Mouse (Mus musculus): Measurements from ENCODE around the gene Aup1. TPM values are rescaled to one million over a fixed set of nuclear protein-coding genes. Genes with fewer than 3 reads are reported as not detected.

Gene Aup1
- polyA plus RNA-seq, 1 experiment, result 97.2 TPM

- no peaks in the 10 kb centered on the region; the same call in 1 of the 2 replicates for H3K4me1 ChIP-seq (ENCODE audit: control insufficient read depth, insufficient read depth, insufficient read length, low read length)
- peak overlapping the region; percentile 28 for H3K4me3 ChIP-seq (ENCODE audit: insufficient read depth, low read depth, low read length)
- H3K27ac ChIP-seq (replicated peaks; ENCODE audit: low read depth, low read length), result no peak overlapping the region
These were observed 15.3 kb downstream of the Aup1 start for GRCm38 (mm10) chr6:83069488-83070246.

DNA sequence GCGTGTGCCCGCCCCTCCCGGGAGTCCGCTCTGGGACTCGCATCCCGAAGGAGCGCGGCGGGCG, 15.8 kb downstream of the Aup1 start, which contains the start of gene Tlx2:
Gene Tlx2 (minus strand): TSS at position 47 of the 64 bp plus-strand sequence.
- Histone ChIP-seq H3K27ac (replicated peaks; ENCODE audit: low read depth, low read length) (no peak within 1 kb of the TSS), H3K4me3 (ENCODE audit: insufficient read depth, low read depth, low read length) (peak within 1 kb of the TSS; percentile 28), H3K4me1 (ENCODE audit: control insufficient read depth, insufficient read depth, insufficient read length, low read length) (no peaks in the 10 kb centered on the region; the same call in 1 of the 2 replicates)

DNA sequence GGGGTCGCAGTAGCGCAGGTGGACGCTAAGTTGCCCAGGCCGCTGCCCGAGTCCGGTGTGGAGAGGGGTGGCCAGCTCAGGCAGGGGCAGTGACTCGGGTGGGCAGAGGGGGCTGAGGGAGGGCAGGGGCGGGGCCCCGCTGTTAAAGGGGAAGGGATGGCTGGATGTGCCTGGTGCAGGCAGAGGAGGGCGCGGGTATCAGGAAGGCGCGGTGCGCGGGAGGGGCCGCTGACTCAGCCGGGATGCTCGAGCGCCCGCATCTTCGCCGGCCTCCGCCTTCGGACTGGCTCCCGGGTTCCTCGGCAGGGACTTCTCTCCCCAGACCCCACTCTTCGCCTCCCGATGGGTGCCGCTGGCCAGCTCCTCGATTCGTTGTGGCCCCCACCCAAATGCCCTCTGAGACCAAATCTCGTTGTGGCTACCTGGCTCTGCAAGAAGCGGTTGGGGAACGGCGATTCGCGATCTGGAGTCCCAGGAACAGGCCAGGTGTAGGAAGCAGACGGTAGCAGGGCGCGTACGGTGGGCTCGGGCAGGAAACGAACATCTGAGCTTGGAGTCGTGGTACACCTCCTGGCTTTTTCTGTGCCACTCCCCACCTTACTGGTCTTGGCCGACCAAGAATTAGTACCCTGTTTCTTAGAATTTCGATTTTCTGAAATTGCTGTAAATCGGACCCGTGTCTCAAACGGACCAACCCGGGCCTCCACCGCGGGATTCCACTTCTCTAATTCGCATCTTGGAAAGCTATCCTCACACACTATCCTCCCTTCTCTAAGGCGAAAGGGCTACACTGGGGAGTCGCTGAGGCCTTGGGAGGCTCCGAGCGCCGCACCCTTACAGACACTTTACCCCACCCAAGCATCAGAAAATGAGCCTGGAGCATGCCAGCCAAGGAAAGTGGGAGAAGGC, 16.2 kb downstream of the Aup1 start:
- Histone ChIP-seq H3K4me1 (ENCODE audit: control insufficient read depth, insufficient read depth, insufficient read length, low read length) (no peaks in the 10 kb centered on the region; the same call in 1 of the 2 replicates), H3K4me3 (ENCODE audit: insufficient read depth, low read depth, low read length) (no peak overlapping the region), H3K27ac (replicated peaks; ENCODE audit: low read depth, low read length) (no peak overlapping the region)

- H3K4me1 ChIP-seq (ENCODE audit: control insufficient read depth, insufficient read depth, insufficient read length, low read length), result no peaks in the 10 kb centered on the region; the same call in 1 of the 2 replicates
- H3K27ac ChIP-seq (replicated peaks; ENCODE audit: low read depth, low read length), result no peak overlapping the region
- no peak overlapping the region for H3K4me3 ChIP-seq (ENCODE audit: insufficient read depth, low read depth, low read length)
These were observed 16.9 kb downstream of the Aup1 start for GRCm38 (mm10) chr6:83071220-83071619.

DNA sequence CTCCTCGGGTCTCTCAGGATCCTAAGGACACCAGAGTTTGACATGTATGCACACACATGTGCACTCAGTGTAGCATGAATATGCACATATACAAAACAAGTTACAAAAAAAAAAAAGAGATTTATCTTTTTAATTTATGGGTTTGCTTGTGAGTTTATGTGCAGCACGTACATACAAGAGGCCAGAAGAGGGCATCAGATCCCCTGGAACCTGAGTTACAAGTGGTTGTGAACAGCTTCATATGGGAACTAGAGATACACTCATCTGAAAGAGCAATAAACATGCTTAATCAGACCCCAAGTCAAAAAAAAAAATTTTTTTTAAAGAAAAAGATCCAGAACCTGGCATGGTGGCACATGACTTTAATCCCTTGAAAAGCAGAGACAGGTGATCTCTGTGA, 20.7 kb downstream of the Aup1 start:
- H3K27ac ChIP-seq (replicated peaks; ENCODE audit: low read depth, low read length), result no peak overlapping the region
- peaks cover 3% of the 10 kb centered on the region; the same call in 1 of the 2 replicates for H3K4me1 ChIP-seq (ENCODE audit: control insufficient read depth, insufficient read depth, insufficient read length, low read length)
- H3K4me3 ChIP-seq (ENCODE audit: insufficient read depth, low read depth, low read length), result no peak overlapping the region

GRCm38 (mm10) chr6:83077630-83078323, 23.5 kb downstream of the Aup1 start, which contains the start of gene Pcgf1:
Pcgf1 (plus strand) TSS chr6:83077869.
- Histone ChIP-seq H3K4me3 (ENCODE audit: insufficient read depth, low read depth, low read length) (peak within 1 kb of the TSS; percentile 90), H3K27ac (replicated peaks; ENCODE audit: low read depth, low read length) (peak within 1 kb of the TSS; percentile 98), H3K4me1 (ENCODE audit: control insufficient read depth, insufficient read depth, insufficient read length, low read length) (peaks cover 3% of the 10 kb centered on the region; the same call in 1 of the 2 replicates)

DNA sequence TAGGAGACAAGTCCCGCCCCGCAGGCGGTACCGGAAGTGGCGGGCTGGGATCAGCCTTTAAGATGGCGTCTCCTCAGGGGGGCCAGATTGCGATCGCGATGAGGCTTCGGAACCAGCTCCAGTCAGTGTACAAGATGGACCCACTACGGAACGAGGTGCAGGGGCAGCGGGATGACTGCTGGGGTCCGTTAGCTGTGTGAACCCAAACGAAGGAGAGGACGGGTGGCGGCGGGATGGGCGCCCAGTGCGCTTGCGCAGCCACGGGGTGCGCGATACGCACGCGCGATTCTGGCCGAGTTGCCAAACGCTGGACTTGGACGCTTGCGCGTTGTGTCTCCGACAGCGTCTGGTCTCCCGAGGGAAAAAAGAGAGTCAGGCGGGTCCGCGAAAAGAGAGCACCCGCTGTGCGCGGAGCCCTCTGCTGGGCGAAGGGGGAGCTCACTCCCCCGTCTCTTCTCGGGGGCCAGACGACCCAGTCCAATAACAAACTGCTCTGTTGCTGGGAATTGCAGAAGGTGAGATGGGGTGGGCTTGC, 24.1 kb downstream of the Aup1 start:
- H3K27ac ChIP-seq (replicated peaks; ENCODE audit: low read depth, low read length), result peak overlapping the region; percentile 98
- peaks cover 3% of the 10 kb centered on the region; the same call in 1 of the 2 replicates for H3K4me1 ChIP-seq (ENCODE audit: control insufficient read depth, insufficient read depth, insufficient read length, low read length)
- H3K4me3 ChIP-seq (ENCODE audit: insufficient read depth, low read depth, low read length), result peak overlapping the region; percentile 90

DNA sequence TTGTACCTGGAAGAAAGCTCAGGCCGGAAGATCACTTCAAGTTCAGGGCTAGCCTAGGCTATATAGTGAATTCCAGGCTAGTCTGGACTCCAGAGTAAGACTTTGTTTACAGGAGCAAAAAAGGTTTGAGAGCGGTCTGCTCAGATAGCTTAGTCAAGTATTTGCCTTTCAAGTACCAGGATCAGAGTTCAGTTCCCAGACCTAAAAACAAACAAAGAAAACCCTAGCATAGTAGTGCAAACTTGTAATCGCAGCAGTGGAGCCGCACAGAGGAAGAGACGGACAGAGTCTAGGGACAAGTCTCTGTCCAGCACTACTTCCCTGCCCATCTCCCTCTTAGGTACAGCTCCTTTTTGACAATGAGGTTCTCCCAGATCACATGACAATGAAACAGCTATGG, 25.9 kb downstream of the Aup1 start:
- Histone ChIP-seq H3K27ac (replicated peaks; ENCODE audit: low read depth, low read length) (no peak overlapping the region), H3K4me3 (ENCODE audit: insufficient read depth, low read depth, low read length) (no peak overlapping the region), H3K4me1 (ENCODE audit: control insufficient read depth, insufficient read depth, insufficient read length, low read length) (peaks cover 3% of the 10 kb centered on the region; the same call in 1 of the 2 replicates)

DNA sequence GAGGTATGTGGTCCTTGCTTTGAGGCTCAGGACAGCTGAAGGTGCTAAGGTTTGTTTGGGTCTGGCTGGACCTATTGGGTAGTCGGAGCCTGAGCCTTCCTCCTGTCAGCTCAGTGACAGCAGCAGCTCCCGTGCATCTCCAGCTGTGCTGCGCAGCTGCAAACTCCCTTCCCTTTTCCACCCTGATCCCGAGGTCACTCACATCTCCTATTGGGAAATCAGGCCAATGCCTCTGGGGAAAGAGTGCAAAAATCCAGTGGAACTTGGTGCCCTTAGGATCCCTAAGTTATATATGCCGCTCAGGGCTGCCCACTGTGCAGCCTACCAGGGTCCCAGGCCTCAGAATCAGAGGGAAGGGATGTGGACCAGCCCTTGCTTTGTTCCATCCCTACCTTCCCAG, 29.2 kb downstream of the Aup1 start:
- H3K4me1 ChIP-seq (ENCODE audit: control insufficient read depth, insufficient read depth, insufficient read length, low read length), result no peaks in the 10 kb centered on the region
- H3K27ac ChIP-seq (replicated peaks; ENCODE audit: low read depth, low read length), result no peak overlapping the region
- no peak overlapping the region for H3K4me3 ChIP-seq (ENCODE audit: insufficient read depth, low read depth, low read length)

DNA sequence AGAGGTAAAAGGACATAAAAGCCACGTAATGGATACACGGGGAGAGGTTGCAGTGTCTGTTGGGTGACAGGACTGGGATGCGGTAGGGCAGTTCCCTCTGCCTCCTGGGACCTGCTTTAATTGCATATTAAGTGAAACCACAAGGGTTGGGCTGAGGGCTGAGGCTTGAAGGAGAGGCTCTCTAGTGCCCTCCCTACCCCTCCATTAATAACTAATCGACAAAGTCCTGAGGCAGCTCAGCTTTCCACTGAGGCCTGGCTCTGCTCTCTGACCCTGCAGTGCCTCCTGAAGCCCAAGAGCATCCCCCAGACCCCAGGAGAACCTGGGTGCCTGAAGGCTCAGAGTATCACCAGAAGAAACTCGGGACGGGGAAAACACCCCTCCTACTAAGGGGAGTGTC, 30.2 kb downstream of the Aup1 start:
- Histone ChIP-seq H3K27ac (replicated peaks; ENCODE audit: low read depth, low read length) (no peak overlapping the region), H3K4me1 (ENCODE audit: control insufficient read depth, insufficient read depth, insufficient read length, low read length) (no peaks in the 10 kb centered on the region), H3K4me3 (ENCODE audit: insufficient read depth, low read depth, low read length) (no peak overlapping the region)

- H3K4me3 ChIP-seq (ENCODE audit: insufficient read depth, low read depth, low read length), result peak within 1 kb of the TSS; percentile 60
- H3K4me1 ChIP-seq (ENCODE audit: control insufficient read depth, insufficient read depth, insufficient read length, low read length), result no peaks in the 10 kb centered on the region
- peak within 1 kb of the TSS; percentile 81 for H3K27ac ChIP-seq (replicated peaks; ENCODE audit: low read depth, low read length)
These were observed 32.1 kb downstream of the Aup1 start, which contains the start of gene Lbx2 for GRCm38 (mm10) chr6:83086121-83087035. Lbx2 (plus strand) TSS chr6:83086367.

DNA sequence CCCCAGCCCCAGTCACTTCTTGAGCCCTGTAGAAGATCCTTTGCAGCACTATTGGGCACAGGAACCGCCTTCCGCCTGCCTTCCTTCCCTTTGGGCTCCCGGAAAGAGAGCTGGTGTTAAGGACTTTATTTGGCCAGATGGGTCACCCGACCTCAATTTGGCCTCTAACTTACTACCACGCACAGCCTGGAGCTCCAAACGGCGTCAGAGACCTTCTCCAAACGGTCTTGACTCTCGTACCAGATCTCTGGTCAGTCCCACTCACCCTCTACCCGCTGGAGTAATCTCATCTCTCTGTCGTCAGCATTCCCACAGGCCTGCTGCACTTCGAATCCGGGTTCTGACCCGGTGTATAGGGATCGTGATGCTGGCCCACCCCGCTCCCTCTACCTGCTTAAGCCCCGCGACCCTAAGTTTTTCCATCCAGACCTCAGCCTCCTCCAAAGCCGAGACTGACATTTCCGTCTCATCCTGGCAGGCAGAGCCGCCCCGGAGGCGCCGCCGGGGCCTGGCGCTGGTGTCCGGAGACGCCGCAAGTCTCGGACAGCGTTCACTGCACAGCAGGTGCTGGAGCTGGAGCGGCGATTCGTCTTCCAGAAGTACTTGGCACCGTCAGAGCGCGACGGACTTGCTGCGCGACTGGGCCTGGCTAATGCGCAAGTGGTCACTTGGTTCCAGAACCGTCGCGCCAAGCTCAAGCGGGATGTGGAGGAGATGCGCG, 33.0 kb downstream of the Aup1 start:
- Histone ChIP-seq H3K27ac (replicated peaks; ENCODE audit: low read depth, low read length) (peak overlapping the region; percentile 81), H3K4me1 (ENCODE audit: control insufficient read depth, insufficient read depth, insufficient read length, low read length) (no peaks in the 10 kb centered on the region), H3K4me3 (ENCODE audit: insufficient read depth, low read depth, low read length) (peak overlapping the region; percentile 60)

DNA sequence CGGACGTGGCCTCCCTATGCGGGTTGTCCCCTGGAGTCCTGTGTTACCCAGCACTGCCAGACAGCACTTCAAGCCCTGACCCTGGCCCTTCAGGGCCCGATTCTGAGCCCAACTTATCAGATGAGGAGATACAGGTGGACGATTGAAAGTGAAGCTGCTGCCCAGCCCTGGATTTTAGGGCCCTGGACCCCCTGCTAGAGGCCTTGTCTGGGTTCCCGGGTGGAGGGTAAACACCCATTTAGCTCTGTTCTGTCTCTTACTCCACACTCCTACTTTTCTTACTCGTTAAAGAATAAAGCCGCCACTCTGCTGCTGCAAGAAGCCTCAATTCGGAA, 33.6 kb downstream of the Aup1 start:
- H3K27ac ChIP-seq (replicated peaks; ENCODE audit: low read depth, low read length), result no peak overlapping the region
- peaks cover 2% of the 10 kb centered on the region; the same call in 1 of the 2 replicates for H3K4me1 ChIP-seq (ENCODE audit: control insufficient read depth, insufficient read depth, insufficient read length, low read length)
- peak overlapping the region; percentile 60 for H3K4me3 ChIP-seq (ENCODE audit: insufficient read depth, low read depth, low read length)

Data from brown adipose tissue, adult 24 weeks (tissue).